Mouse (Mus musculus): ENCODE measurements at regions not wholly inside any gene's neighbourhood (a gene's known extent, or its start where the extent isn't known, plus 50 kb on each side); places are given as distances from the start of the nearest gene placed in this dataset.
A peak's percentile ranks its signal among the peaks of the same experiment; 100 is the strongest.

DNA sequence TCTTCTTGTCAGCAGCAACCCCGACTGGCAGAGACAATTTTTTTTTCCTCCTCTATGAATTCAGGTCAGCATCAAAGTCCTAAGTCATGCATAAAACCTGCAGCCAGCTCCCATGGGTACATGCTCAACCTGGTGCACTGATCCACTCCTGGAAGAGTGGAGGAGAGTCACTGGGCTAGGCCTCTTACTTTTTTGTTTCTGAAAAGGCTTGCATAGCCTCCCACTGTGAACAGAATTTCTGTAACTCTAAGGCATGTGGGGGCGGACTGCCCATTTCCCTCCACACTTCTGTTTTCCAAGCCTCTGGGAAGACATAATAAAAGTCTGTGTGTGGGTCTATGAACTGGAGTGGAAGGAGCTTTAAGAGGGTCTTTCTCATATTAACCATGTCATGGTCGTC, 218.8 kb downstream of the Gpat3 start:
- H3K9me3 ChIP-seq, result no peaks in the 10 kb centered on the region
- no peaks in the 10 kb centered on the region for H3K4me1 ChIP-seq
- no peak overlapping the region for H3K27ac ChIP-seq (replicated peaks)
- no peak for DNase-seq (ENCODE audit: low spot score)
- H3K36me3 ChIP-seq (replicated peaks), result no peaks in the 10 kb centered on the region
- 84% methylated on average over 3 of the region's 3 CpGs for WGBS
- no peak overlapping the region for H3K4me3 ChIP-seq
- H3K27me3 ChIP-seq (replicated peaks; ENCODE audit: low read depth, poor library complexity, severe bottlenecking), result no peaks in the 10 kb centered on the region

DNA sequence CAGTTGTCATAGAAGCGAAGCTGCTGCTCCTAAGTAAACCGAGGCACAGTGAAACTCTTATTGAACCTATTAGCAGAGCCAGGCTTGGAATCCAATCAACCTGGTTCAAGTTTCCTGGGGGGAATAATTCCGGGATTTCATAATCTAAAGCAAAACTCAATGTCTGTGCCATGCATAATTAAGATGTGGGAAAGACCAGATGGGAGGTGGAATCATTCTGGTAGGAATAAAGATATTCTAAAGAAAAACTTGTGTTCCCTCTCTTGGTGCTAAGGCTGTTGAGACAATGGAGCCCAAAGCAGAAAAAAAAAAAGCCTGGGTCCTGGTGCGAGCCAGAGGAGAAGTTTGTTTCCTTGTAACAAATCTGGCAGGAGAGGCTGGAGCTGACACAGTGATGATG, 217.7 kb downstream of the Gpat3 start:
- WGBS, result 94% methylated on average over 4 of the region's 4 CpGs
- Histone ChIP-seq H3K36me3 (replicated peaks) (no peaks in the 10 kb centered on the region), H3K27me3 (replicated peaks; ENCODE audit: low read depth, poor library complexity, severe bottlenecking) (no peaks in the 10 kb centered on the region), H3K9me3 (no peaks in the 10 kb centered on the region), H3K27ac (replicated peaks) (no peak overlapping the region), H3K4me1 (no peaks in the 10 kb centered on the region), H3K4me3 (no peak overlapping the region)
- no peak for DNase-seq (ENCODE audit: low spot score)

DNA sequence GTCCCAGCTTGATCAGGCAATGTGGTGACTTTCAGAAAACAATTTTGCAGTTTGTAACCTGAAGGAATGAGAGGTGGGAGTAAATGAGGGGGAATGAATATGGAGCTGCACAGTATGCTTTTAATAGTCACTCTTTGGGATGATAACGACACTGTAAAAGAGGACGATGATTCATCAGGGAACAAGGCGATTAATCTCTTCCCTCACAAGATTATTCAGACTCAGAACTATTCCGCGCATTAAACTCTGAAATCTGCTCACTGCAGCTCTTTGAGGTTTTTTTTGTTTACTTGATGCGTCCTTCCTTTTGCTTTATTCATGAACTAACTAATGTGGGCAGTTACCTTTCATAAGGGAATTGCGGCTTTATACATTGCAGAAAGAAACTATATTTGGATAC, 206.1 kb downstream of the Gpat3 start:
- no peak overlapping the region for H3K4me3 ChIP-seq

DNA sequence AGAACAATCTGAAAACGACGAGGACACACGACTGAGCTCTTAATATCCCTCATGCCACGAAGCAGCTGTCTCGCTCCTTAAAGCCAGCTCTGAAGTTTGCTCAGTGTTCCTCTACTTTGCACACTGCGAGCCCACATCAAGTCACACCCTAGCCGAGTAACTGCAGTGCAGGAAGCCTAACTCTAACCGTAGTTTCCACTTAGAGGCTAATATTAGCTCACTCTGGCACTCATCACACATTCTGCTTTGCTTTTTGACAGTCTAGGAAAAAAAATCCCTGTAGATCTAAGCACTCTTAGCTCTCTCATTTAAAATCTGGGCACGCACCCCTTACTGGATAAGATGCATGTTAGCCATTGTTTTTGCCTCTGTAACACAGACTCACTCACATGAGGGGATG, 195.0 kb downstream of the Gpat3 start:
- Histone ChIP-seq H3K27ac (replicated peaks) (no peak overlapping the region), H3K4me1 (no peaks in the 10 kb centered on the region), H3K27me3 (replicated peaks; ENCODE audit: low read depth, poor library complexity, severe bottlenecking) (no peaks in the 10 kb centered on the region), H3K9me3 (no peaks in the 10 kb centered on the region), H3K36me3 (replicated peaks) (no peaks in the 10 kb centered on the region), H3K4me3 (no peak overlapping the region)
- 84% methylated on average over 9 of the region's 9 CpGs for WGBS
- DNase-seq (ENCODE audit: low spot score), result no peak

More for the DNA sequence above, 206.1 kb downstream of the Gpat3 start:
- H3K27me3 ChIP-seq (replicated peaks; ENCODE audit: low read depth, poor library complexity, severe bottlenecking), result no peaks in the 10 kb centered on the region
- no peaks in the 10 kb centered on the region for H3K36me3 ChIP-seq (replicated peaks)
- 95% methylated on average over 7 of the region's 7 CpGs for WGBS
- no peak overlapping the region for H3K27ac ChIP-seq (replicated peaks)
- no peak for DNase-seq (ENCODE audit: low spot score)
- H3K9me3 ChIP-seq, result no peaks in the 10 kb centered on the region
- no peaks in the 10 kb centered on the region for H3K4me1 ChIP-seq

DNA sequence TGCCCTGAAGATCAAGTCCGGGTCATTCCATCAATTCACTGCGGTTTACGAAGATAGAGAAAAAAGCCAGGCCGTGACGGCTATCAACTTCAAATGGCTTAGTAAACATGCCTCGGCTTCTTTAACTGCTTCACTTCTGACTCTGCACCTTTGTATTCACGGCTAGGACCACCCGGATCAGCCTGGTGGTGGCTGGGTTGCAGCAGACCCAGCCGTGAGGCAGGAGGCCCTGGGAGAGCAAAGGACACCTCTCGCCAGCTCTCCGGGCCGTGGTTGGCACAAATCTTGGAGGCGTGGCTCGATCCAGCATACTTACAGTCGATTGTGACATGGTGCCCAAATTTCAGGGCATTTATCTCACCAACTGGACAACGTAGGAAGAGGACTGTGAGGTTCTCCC, 187.5 kb downstream of the Gpat3 start:
- 86% methylated on average over 16 of the region's 16 CpGs for WGBS
- H3K27ac ChIP-seq (replicated peaks), result no peak overlapping the region
- H3K36me3 ChIP-seq (replicated peaks), result no peaks in the 10 kb centered on the region
- no peaks in the 10 kb centered on the region for H3K9me3 ChIP-seq
- H3K27me3 ChIP-seq (replicated peaks; ENCODE audit: low read depth, poor library complexity, severe bottlenecking), result no peaks in the 10 kb centered on the region
- H3K4me3 ChIP-seq, result no peak overlapping the region
- H3K4me1 ChIP-seq, result no peaks in the 10 kb centered on the region
- no peak for DNase-seq (ENCODE audit: low spot score)

DNA sequence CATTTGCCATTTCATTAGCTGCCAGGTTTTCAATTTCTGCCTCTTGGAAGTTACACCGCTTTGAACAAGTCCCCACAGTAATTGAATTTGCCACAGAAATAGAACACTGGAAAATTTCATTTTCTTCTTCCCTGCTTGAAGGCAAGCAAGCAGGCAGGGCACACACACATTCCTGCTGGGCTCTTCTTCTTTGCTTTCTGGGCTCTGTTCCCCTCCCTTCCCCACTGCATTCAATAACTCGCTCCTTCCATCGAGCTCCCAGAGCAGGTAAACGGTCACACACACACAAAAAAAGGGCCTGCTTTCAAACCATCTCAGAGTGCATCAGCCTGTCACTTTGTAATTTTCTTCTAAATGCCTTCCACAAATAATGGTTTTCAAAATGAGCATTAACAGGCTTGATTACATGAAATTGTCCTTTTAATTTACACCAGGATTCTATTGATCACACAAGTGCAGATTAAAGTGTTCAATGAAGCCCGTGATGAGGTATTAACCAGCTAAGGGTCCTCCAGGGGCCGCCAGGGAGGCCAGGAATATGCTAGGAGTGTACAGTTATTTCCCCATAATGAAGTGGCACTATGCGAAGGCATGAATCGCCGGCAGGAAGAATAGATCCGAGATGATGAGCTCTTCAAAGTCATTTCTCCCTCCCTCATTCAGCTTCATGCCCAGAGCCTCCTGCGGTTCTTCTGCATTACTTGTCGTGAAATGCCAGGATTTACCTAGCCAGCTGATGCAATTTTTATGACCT, 186.8 kb downstream of the Gpat3 start:
- no peak for DNase-seq (ENCODE audit: low spot score)
- WGBS, result 74% methylated on average over 12 of the region's 12 CpGs
- no peaks in the 10 kb centered on the region for H3K4me1 ChIP-seq

DNA sequence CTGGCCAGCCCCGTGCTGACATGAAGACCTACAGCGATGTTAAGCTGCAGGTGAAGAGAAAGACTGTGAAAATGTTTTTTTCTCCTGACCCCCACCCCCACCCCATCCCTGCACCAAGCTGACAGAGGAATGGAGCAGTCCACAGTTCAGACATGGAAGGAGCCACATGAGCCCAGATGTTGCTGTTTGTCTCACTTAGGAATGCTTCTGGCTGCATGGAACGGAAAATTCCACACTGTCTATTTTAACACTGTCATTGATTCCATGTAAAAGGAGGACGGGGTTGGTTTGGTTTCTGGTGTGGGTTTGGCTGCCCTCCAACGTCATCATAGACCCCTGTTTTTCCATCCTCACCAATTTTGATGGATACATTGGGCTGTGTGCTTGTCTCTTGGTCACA, 179.3 kb downstream of the Gpat3 start:
- no peak for DNase-seq (ENCODE audit: low spot score)
- H3K27ac ChIP-seq (replicated peaks), result no peak overlapping the region
- no peaks in the 10 kb centered on the region for H3K9me3 ChIP-seq
- 87% methylated on average over 5 of the region's 5 CpGs for whole genome bisulfite sequencing
- peaks cover 9% of the 10 kb centered on the region for H3K4me1 ChIP-seq
- no peak overlapping the region for H3K4me3 ChIP-seq
- H3K36me3 ChIP-seq (replicated peaks), result no peaks in the 10 kb centered on the region
- H3K27me3 ChIP-seq (replicated peaks; ENCODE audit: low read depth, poor library complexity, severe bottlenecking), result peaks cover 1% of the 10 kb centered on the region; the same call in 1 of the 2 replicates

More for the DNA sequence above, 186.8 kb downstream of the Gpat3 start:
- no peaks in the 10 kb centered on the region for H3K9me3 ChIP-seq
- no peaks in the 10 kb centered on the region for H3K27me3 ChIP-seq (replicated peaks; ENCODE audit: low read depth, poor library complexity, severe bottlenecking)
- H3K4me3 ChIP-seq, result no peak overlapping the region
- H3K27ac ChIP-seq (replicated peaks), result no peak overlapping the region
- no peaks in the 10 kb centered on the region for H3K36me3 ChIP-seq (replicated peaks)

DNA sequence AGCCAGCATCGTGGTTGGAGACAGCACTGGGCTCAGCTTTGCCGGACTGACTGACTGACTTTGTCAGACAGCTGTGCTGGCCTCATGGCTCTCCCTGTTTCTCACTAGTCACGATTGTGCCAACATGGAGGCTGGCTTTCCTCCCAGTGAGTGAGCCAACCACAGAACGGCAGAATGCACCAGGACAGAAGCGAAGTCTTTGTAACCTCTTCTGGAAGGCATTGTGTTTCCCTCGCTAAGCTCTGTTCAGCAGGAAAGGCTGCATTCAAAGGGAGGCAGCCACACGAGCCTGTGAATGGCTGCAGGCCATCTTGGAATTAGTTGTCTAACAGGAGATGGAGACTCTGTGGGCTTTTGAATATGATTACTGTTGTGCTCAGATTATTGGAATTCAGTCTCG, 178.3 kb downstream of the Gpat3 start:
- 56% methylated on average over 8 of the region's 8 CpGs for WGBS

DNA sequence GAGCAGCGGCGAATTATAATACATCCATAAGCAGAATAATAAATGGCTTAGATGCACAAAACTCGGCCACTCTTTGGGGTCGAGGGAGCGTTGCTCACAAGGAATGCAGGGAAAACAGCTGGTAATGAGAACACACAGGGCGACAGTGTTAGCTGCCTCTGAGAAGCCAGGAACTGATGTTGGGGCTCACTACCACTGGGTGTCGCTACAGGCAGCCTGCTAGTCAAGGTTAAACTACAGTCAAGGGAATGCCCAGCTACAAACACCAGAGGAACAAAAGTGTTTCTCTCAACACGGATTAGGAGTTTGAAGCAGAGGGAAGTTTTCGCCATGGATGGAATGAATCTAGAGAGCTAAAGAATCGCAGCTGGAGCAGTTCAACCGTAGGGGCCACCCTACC, 175.3 kb downstream of the Gpat3 start:
- WGBS, result 10% methylated on average over 11 of the region's 11 CpGs
- DNase-seq (ENCODE audit: low spot score), result peak; percentile 83
- Histone ChIP-seq H3K27ac (replicated peaks) (no peak overlapping the region), H3K27me3 (replicated peaks; ENCODE audit: low read depth, poor library complexity, severe bottlenecking) (peaks cover 10% of the 10 kb centered on the region; the same call in 1 of the 2 replicates), H3K4me1 (peaks cover 9% of the 10 kb centered on the region), H3K9me3 (no peaks in the 10 kb centered on the region), H3K36me3 (replicated peaks) (no peaks in the 10 kb centered on the region), H3K4me3 (no peak overlapping the region)

More for the DNA sequence above, 178.3 kb downstream of the Gpat3 start:
- no peak overlapping the region for H3K4me3 ChIP-seq
- no peaks in the 10 kb centered on the region for H3K36me3 ChIP-seq (replicated peaks)
- peaks cover 9% of the 10 kb centered on the region for H3K4me1 ChIP-seq
- no peak overlapping the region for H3K27ac ChIP-seq (replicated peaks)
- H3K9me3 ChIP-seq, result no peaks in the 10 kb centered on the region
- peaks cover 3% of the 10 kb centered on the region; the same call in 1 of the 2 replicates for H3K27me3 ChIP-seq (replicated peaks; ENCODE audit: low read depth, poor library complexity, severe bottlenecking)
- no peak for DNase-seq (ENCODE audit: low spot score)

DNA sequence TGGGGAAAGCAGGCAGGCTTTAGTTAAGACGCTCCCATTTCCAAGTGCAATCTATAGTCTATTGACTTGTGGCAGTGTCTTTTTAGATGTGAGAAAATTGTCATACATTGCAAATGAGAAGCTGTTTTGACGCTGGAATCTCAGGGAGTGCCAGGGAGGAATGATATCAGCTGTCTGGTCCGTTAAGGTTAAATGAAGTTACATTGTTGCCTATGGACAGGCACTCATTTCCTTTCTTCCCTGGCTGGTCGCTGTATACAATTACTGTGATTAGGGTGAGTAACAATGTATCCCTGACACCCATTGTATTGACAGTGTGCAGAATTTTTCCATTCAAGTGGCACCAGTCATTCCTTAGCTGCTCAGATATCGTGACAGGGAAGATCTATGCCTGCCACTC, 168.3 kb downstream of the Gpat3 start:
- H3K36me3 ChIP-seq (replicated peaks), result no peaks in the 10 kb centered on the region
- WGBS, result 80% methylated on average over 5 of the region's 5 CpGs
- no peaks in the 10 kb centered on the region for H3K4me1 ChIP-seq
- H3K4me3 ChIP-seq, result no peak overlapping the region
- no peaks in the 10 kb centered on the region for H3K9me3 ChIP-seq
- no peak for DNase-seq (ENCODE audit: low spot score)
- no peak overlapping the region for H3K27ac ChIP-seq (replicated peaks)
- H3K27me3 ChIP-seq (replicated peaks; ENCODE audit: low read depth, poor library complexity, severe bottlenecking), result 0 out of 2 replicates have a peak, but pooled peaks cover 7% of the 10 kb centered on the region

DNA sequence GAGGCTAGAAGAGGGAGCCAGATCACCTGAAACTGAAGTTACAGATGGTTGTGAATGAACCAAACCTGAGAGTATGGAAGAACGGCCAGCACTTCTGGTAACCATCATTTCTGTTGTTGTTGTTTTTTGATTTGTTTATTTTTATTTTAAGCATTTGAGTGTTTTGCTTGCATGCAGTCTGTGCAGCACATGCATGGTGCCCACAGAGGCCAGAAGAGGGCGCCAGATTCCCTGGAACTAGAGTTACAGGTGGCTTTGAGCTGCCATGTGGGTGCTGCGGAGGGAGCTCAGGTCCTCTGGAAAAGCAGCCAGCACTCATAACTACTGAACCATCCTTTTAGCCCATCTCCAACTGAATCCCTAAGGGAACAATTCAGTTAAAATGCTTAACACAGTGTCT, 159.7 kb downstream of the Gpat3 start:
- 75% methylated on average over 3 of the region's 3 CpGs for WGBS
- no peak for DNase-seq (ENCODE audit: low spot score)
- no peak overlapping the region for H3K4me3 ChIP-seq
- no peak overlapping the region for H3K27ac ChIP-seq (replicated peaks)
- no peaks in the 10 kb centered on the region for H3K9me3 ChIP-seq
- H3K27me3 ChIP-seq (replicated peaks; ENCODE audit: low read depth, poor library complexity, severe bottlenecking), result no peaks in the 10 kb centered on the region
- H3K36me3 ChIP-seq (replicated peaks), result no peaks in the 10 kb centered on the region
- H3K4me1 ChIP-seq, result no peaks in the 10 kb centered on the region

DNA sequence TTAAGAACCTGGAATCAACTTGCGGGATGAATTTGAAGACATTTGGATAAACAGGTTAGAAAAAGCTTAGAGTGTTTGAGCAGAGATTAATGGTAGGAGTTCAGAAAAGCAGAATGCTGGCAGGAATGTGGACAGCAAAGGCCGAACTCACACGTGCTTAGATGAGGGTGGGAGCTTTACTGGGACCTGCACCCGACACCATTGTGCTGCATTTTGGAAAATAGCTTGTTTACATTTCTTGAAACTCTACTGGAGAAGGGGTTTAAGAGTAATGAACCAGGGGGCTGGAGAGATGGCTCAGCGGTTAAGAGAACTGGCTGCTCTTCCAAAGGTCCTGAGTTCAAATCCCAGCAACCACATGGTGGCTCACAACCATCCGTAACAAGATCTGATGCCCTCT, 154.9 kb downstream of the Gpat3 start:
- no peak overlapping the region for H3K27ac ChIP-seq (replicated peaks)
- no peaks in the 10 kb centered on the region for H3K27me3 ChIP-seq (replicated peaks; ENCODE audit: low read depth, poor library complexity, severe bottlenecking)
- H3K36me3 ChIP-seq (replicated peaks), result no peaks in the 10 kb centered on the region
- DNase-seq (ENCODE audit: low spot score), result no peak
- WGBS, result 91% methylated on average over 6 of the region's 6 CpGs
- no peak overlapping the region for H3K4me3 ChIP-seq
- no peaks in the 10 kb centered on the region for H3K4me1 ChIP-seq
- H3K9me3 ChIP-seq, result no peaks in the 10 kb centered on the region

DNA sequence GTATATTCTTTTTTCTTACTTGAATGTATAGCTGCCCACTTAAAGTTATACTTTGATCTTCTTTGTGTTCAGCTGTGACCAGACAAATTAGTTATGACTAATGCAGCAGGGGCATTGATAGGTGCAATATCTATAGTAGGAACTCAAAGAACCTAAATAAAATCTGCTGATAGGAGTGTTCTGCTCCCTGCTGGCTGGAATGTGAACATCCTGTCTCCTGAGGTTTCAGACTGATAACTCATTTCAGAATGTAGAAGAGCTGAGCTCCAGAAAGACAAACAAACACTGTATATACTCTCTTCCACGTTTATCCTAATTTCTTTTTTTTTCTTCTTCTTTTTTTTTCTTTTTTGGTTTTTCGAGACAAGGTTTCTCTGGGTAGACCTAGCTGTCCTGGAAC, 146.9 kb downstream of the Gpat3 start:
- H3K36me3 ChIP-seq (replicated peaks), result no peaks in the 10 kb centered on the region
- H3K9me3 ChIP-seq, result no peaks in the 10 kb centered on the region
- no peak overlapping the region for H3K27ac ChIP-seq (replicated peaks)
- no peaks in the 10 kb centered on the region for H3K4me1 ChIP-seq
- H3K27me3 ChIP-seq (replicated peaks; ENCODE audit: low read depth, poor library complexity, severe bottlenecking), result no peaks in the 10 kb centered on the region
- DNase-seq (ENCODE audit: low spot score), result no peak
- WGBS, result 75% methylated on average over 2 of the region's 2 CpGs
- H3K4me3 ChIP-seq, result no peak overlapping the region
